Mouse (Mus musculus) layer of hippocampus, adult 18-20 months (tissue): ENCODE results near the gene Bsdc1. TPM values are rescaled to one million over a fixed set of nuclear protein-coding genes. Genes with fewer than 3 reads are reported as not detected.
"Not testable (repeated sequence)": the region's sequence is repeated elsewhere in the genome, so short reads cannot be mapped to it uniquely, and the experiment has no call there.

Experiments
- DNase-seq, 2 experiments: peaks; one replicate each; pipeline ENCODE4 v3.0.0; 2022; ENCODE audit warnings: low spot score in 2 of 2
- long read RNA-seq: library from polyadenylated mRNA; stranded (forward); transcript quantifications from one replicate; pipeline ENCODE4 v2.0.0, GENCODE M21; 2021
- total RNA-seq, 2 experiments: library from RNA; stranded (reverse); gene quantifications; 2 replicates each; pipeline ENCODE4 v1.2.3; 2021

The Bsdc1 gene
- total RNA-seq = 10 to 100 TPM; 63.0 to 63.5 TPM
- long read RNA-seq, transcript Bsdc1-201 (11 exons, 2,823 nt) = major isoform, 50 of 59 reads
- long read RNA-seq, partial matches to known transcripts = 7 of 59 reads
- long read RNA-seq, other reads (novel, unspliced or antisense) = 2 of 59 reads

DNA sequence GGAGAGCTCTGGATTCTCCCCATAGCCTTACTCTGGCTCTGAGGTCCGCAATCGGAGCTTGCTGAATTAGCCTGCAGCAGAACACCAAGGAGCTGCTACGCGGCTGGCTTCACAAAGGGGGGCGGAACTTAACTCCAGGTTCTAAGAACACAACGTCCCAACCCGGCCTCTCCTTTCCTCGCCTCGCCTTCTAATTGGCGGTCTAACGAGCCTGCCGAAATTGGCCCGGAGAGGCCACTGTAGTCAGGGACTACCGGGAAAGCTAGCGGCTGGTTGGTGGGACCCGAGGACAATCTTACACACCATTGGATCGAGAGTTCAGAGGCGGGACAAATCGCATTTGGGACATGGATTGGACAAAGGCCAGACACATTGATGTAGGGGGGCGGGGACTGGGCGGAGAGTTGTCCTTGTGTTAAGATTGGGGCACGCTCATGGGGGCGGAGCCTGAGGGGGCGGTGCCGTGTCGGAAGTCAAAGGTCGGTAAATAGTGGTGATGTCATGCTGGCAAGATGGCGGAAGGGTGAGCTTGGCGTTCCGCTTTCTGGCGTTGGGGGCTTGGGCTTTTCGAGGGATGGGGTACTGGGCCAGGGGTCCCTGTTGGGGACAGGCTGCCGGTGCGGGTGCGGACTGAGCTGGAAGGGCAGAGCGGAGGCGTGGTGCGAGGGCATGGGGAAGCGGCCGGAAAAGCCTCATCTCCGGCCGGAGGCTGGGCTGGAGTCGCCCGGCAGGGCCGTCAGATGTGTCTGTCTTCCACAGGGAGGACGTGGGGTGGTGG, at the start of gene Bsdc1:
Gene Bsdc1, plus strand, starts transcription at position 399 of the 778 bp plus-strand sequence.
- peak; percentile 99 to 100 for DNase-seq

DNA sequence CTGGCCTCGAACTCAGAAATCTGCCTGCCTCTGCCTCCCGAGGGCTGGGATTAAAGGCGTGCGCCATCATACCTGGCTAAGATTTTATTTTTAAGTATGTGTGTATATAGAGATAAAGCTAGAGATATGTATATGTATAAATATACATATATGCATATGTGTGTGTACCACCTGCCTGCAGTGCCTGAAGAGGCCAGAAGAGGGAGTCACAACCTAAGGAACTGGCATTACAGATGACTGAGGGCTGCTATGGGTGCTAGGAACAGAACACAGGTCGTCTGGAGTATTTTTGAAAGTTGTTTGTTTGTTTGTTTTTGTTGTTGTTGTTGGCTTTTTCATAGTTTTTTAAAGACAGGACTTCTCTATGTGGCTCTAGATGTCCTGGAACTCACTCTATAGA, 45.5 kb upstream of the Bsdc1 start:
- DNase-seq = no peak

DNA sequence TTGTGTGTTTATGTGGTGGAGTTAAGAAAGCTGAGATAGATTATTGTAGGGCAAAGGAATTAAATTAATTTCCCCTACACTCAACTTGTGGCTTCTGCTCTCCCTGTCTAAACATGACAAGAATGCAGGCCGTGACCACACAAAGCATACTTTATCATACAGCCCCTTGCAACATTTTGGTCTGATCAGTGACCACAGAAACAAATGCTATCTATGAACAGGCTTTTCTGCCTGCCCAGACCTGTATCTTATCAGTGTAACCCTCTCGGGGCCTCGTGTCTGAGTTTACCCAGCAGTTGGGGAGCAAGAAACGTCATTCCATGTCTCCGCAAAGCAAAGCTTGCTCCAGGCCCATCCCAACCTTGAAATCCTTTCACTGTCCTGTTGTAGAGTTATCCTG, 44.9 kb upstream of the Bsdc1 start:
- DNase-seq = no peak

DNA sequence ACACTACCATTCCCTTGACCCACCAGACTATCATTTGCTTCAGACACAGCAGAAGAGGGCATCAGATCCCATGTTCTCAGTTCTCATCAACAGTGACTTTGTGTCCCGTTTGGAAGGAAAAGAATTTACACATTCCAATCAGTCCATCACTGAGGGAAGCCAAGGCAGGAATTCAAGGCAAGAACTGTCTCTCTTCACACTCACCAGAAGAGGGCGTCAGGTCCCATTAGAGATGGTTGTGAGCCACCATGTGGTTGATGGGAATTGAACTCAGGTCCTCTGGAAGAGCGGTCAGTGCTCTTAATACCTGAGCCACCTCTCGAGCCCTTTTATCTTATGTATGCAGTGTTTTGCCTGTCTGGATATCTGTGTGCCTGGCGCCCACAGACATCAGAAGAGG, 43.1 kb upstream of the Bsdc1 start:
- no peak for DNase-seq

DNA sequence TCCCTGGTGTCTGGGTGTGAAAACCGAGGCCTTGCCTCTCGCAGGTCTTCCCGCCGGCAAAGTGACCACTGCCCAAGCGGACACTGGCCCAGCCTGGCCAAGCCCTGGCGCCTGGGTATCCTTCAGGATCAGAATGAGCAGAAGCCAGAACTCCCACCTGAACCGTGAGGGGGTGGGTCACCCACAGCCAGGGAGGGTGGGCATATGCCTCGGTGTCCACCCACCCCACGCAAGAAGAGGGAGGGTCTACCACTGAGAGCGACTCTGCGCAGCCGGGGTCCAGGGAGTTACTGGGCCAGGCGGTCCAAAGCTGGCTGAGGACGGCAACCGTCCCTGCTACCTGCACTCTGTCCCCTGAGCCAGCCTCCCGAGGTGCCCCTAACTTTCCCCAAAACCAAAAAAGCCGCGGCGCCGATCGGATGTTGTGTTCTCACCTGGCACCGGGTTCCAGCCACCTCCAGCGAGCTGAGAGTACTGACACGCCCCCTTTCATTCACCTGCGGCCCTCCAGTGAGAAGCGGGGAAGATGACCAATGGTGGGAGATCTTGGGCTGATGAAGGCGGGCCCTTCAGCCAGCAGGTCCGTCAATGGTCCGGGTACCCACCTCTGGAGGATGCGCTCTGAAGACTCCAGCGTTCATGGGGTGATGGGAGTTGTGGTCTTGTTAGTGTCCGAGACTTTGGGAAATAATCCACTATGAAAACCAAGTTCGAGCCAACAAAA, 20.9 kb upstream of the Bsdc1 start, which contains the start of gene Zbtb8b:
Gene Zbtb8b, minus strand, starts transcription at position 514 of the 724 bp plus-strand sequence.
- DNase-seq = peak; percentile 81 to 88

DNA sequence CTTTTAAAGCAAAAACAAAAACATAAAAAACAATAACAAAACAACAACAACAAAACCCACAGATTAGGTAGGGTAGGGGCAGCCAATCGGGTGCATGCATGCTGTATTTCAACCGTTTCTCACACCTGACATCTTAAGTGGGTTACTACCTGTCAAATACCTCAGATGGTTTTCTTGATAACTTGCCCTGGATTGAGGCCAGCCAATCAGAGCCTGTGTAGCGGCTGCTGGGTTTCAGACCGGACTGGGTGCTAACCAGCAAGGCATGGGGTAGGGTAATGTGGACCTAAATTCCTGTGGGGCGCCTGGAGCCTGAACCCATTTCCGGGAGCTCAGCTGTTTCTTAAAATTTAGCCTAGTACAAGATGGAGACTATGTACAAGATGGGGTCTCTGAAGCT, 20.2 kb upstream of the Bsdc1 start:
- DNase-seq = no peak

DNA sequence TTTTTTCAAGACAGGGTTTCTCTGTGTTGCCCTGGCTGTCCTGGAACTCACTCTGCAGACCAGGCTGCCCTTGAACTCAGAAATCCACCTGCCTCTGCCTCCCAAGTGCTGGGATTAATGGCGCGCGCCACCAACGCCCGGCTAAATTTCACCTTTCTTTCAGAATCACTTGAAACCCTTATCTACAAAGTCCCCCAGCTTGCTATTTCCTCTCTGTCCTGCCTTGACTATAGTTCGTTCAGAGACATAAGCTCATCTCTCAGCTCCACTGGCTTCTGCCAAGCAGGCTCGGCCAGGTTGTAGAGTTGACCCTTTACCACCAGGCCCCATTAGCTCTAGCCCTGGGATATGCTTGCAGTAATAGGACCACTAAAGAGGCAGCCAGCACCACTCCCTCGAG, 14.0 kb upstream of the Bsdc1 start:
- DNase-seq = no peak

DNA sequence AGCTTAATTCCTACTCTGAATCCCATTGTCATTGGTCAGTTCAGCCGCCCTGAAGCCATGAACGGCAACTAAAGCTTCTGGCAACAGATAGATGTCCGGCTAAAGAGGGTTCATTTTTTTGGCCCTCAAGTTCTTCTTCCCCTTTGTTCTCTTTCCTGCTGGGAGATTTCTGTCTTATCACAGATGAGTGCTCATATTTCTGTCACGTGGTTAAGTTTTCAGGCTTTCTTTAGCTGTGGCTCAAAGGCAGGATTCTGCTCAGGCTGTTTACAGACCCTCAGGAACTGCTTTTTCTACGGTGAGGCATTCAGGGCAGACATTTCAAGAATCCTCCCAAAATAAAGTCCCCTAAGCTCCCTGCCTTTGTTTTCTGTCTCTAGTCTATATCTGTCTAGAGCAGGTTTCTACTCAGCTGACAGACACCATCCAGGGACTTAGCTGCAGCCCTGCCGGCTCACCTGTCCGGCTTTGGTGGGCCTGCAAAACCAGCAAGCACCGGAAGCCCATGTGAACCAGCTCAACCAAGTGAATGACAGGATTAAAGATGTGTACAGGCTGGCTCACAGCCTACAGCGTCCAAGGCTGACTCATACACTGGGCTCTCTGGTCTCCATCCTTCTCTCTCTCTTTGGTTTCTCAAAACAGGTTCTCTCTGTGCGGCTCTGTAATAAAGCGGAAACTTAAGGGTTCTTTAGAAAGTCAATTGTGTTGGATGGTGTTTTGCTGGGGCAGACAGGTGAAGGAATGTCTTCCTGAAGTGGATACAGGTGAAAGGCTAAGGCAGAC, 13.4 kb upstream of the Bsdc1 start:
- no peak for DNase-seq

DNA sequence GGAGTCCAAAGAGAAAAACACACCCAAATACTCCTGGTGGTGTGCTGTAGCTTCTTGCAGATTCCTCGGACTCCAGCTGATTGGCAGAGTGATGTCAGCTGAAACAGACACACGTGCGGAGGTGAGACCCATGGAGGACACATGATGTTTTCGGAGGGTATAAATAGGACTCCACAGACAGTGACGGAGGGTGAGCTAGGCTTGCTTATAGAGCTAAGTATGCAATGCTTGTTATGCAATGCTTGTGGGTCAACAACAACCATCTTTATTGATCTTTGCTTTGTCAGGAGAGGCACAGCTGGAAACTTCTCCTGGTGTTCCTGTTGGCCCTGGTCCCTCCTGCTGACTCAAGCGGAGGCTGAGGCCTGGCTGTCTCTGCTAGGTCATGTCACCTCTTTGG, 12.7 kb upstream of the Bsdc1 start:
- no peak for DNase-seq

DNA sequence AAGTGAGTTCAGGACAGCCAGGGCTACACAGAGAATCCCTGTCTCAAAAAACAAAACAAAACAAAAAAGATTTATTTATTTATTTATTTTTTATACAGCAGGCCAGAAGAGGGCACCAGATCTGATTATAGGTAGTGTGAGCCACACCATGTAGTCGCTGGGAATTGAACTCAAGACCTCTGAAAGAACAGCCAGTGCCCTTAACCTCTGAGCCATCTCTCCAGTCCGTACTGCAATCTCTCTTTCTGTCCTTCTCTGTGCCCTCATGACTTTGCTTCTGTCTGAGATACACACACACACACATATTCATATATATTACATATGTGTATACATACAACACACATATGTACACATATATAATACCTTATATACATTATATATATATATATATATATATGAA, 10.5 kb upstream of the Bsdc1 start:
- no peak for DNase-seq

DNA sequence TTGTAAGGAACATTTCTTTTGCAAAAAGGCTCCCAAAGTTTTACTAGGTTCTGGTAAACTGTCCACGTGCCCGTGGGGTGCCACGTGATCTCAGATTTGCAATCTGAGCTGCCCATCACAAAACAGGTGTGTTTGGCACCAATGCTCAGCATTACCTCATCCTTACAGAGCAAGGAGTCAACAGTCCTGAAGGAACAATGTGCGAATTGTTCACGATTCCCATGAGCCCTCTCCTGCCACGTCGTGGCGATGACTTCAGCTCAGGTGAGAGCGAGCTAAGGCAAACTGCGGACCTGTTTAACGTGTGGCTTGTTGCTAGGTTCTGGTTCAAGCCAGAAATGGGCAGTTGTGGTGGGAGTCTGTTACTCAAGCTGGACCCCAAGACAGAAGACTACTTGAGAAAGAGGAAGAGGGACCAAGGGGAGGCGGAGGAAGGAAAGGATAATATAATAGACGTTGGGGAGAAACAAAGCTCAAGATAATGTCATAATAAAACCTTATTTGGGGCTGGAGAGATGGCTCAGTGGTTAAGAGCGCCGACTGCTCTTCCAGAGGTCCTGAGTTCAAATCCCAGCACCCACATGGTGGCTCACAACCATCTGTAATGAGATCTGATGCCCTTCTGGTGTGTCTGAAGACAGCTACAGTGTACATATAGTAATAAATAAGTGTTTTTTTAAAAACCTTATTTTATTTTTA, 9.8 kb upstream of the Bsdc1 start:
- no peak for DNase-seq

DNA sequence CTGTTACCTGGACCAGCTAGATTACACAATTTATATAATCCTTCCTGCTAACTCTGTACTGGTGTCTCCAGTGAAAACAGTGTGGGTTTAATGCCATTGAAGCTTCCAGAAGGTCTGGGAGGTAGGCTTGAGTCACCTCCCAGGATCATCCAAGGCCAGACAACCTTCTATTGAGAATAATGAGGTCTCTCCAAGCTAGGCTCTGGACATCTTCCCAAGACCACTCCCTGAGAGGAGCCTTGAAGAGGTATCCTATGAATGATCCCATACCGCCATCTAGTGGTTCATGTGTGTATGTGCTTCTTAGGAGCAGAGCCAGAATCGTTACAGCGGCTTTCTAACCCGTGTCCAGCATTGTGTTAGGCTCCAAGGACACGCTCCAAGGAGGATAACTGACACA, 6.1 kb upstream of the Bsdc1 start:
- DNase-seq = peak; percentile 34 to 86

DNA sequence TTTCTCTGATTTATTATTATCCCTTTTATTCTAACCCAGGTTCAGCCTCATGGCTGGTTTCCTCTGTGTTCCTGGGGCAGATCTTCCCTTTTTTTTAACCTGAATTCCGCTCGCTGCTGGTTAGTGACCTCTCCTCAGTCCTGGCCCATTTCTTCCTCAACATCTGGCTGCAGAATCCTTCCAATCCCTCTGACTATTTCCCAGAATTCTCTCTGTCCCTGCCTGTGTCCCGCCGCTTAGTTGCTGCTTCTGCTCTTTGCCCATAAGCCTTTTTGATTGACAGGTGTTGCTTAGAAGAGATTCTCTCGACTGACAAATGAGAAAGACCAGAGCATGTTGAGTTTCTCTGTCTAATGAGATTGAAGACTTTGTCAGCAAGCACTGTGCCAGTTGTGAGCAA, 5.3 kb upstream of the Bsdc1 start:
- DNase-seq = no peak

DNA sequence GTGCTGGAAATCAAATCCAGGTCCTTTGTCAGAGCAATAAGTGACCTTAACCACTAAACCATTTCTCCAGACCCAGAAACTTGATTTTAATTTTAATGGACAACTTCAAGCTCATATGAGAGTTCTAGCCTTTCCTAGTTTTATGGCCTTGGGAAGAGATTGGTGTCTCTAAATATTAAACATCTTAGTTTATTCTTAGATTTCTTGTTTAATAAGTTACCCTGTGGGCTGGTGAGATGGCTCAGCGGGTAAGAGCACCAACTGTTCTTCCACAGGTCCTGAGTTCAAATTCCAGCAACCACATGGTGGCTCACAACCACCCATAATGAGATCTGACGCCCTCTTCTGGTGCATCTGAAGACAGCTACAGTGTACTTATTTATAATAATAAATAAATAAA, 4.1 kb upstream of the Bsdc1 start:
- DNase-seq = not testable (repeated sequence)

DNA sequence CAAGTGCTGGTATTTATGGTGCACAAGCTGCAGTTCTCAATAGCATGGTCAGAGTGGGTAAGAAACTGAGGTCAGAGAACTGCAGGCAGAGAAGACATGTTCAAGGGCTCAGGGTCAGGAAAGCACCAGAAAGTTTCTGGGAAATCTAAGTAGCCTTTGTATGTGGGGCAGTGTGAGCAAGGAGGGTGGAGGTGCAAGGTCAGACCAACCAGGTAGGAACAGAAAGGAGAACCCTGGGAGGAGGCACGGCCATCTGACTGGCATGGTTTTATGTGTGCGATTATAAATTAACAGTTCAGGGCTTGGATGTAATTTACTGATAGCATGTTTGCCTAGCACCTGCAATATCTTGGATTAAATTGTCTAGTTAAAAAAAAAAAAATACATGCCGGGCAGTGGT, 1.7 kb upstream of the Bsdc1 start:
- DNase-seq = no peak

DNA sequence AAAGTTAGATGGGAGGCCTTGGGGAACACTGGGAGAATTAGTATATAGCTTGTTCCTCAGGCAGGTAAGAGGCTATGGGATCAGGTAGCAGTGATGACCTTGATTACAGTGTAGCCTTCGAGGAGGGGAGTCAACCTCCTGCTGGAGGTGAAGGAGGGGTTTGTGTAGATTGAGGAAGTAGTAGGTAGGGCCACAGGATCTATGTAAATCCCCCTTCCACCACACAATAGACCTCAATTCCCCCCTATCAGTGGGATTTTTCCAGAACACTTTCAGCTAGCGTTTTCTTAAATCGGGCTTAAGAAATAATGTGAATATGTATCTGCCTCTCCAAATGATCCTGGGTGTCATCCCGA, 576 bp upstream of the Bsdc1 start:
- no peak for DNase-seq

DNA sequence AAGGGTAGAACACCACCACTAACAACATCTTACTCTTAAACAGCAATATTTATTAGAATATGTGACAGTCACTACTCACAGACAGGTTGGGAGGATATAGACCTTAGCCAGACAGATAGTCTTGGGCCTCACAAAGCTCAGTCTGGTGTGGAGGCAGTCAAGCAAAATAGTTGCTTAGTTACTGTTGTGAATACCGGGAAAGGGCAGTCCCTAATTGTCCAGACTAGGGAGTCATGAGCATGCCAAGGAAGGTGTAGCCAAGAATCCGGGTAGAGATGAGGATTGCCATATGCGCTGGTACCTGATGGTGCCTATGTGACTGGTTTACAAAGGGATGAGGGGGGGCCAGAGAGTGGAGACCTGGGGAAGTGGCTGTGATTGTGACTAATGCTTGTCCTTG, 737 bp downstream of the Bsdc1 start:
- no peak for DNase-seq

DNA sequence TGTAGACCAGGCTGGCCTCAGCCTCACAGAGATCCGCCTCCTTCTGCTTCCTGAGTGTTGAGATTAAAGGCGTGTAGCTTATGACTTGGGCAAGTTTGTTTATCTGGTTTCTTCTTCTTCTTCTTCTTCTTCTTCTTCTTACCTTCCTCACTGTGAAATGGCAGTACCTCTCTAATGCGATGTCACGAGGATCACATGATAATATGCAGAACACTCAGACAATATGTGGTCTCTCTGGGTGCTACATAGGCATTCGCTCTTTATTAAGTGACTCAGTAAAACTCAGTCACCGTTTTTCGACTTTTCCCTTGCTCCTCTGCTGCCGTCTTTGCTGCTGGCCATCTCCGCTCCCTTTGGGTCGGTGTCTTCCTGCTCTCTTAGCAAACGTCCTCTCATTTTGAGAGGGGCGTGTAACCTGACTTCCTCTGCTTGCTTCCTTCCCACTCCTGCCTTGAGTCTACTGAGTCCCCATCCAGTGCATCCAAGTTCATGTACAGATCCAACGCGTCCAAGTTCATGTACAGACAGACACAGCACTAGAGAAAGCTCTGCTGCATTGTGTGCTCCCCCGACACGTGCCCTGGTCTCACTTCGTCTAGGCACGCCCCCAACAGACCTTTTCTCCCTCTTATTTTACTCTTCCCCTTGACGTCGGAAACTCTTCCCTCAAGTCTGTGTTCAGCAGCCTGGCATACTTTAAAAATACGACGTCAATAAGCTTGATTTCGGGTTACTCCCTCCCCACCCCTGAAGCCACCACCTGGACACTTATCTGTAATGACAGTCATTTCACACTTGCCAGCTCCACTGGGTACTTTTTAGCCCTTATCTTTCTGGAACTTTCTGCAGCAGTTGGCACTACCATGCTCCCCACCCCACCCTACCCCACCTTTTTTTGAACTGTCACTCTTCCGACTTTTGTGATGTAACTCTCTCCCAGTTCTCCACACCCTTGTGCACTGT, 2.0 kb downstream of the Bsdc1 start:
- DNase-seq = no peak

DNA sequence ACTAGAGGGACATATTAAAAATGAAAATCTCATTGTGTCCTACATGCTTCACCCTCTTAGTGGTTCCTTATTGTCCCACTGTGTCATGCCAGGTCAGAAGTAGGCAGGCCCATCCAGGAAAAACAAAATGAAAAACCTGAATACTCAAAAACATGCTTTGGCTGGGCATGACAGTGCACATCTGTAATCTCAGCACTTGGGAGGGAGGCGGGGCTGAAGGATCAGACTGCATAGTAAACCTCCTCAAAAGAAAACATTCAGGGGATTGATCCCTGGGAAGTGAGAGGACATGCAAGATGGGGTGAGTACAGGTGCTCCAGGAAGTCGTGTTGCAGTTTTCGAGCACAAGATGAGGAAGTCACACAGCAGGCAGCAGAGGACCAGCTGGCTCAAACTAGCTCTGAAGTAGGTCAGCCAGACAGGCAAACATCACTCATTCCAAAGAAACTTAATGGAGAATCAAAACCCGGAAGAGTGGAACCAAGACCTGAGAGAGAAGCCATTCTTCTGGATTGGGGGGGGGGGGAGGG, 3.0 kb downstream of the Bsdc1 start:
- DNase-seq = no peak

DNA sequence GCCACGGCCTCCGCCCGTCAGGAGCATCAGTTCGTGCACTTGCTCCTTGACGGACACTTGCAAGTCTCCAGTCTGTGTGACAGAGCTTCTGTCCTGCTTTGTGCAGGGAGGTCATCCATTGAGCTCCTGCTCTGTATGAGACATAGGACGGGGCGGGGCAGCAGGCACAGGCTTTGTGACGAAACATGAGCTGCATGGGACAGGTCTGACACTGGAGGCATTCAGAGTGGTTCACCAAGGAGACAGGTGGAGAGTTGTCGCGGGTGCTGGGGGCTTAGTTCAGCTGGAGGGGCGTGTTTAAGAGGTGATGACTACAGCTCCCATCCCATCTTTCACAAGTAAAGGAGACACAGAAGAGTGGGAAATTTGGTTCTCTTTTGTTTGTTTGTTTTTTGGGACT, 14.7 kb downstream of the Bsdc1 start:
- no peak for DNase-seq
